In the genomic region with DNA sequence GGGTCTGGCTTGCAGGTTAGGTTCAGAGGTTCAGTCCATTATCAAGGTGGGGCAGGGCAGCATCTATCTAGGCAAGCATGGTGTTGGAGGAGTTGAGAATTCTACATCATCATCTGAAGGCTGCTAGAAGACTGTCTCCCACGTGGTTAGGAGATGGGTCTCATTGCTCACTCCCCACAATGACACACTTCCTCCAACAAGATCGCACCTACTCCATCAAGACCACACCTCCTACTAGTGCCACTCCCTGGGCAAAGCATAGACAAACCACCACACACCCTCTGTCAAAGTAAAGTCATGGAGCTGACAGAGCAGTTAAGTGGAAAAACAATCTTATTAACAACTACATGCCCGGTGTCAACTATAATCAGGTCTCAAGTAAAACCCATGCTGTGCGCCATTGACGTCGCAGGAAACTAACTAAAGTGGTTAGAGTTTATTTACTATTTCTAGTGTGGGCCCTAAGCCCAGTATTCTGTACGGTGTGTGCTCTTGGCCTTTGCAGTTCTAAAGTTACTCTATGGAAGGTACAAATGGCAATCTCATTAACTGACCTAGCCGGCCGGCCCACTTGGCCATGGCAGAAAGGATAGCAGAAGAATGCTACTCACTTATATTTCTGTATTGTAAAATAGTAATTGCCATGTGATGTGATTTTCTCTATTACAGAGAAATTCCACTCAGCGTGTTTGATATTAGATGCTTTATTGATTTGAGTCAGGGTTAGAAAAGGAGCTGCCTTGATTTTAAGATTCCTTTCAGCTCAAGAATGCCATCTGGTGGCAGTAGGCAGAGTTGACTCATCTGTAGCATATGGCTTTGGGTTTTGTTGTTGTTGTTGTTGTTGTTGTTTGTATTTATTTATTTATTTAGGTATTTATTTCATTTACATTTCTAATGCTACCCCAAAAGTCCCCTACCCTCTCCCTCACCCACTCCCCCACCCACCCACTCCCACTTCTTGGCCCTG, we compare ENCODE assay signal across 10 mouse cellular contexts. TPM values are rescaled to one million over a fixed set of nuclear protein-coding genes. Genes with fewer than 3 reads are reported as not detected.
A peak's percentile ranks its signal among the peaks of the same experiment; 100 is the strongest.
DNase-seq lines count a peak whose midpoint lies in the region; ATAC-seq and TF ChIP-seq lines count a peak whose summit lies in the region.
"Had no signal": no experiment of that assay in that cellular context is flagged by ENCODE, and none has a peak within 500 bp of the region (broad histone marks: within the 10 kb centered on the region; RNA-seq: fewer than 3 reads in every experiment).

No protein-coding gene starts in this region.

- TF ChIP-seq EP300 in lung, postnatal 0 days (IDR thresholded peaks at IDR 0.05): no peak

- whole genome bisulfite sequencing in kidney, postnatal 0 days: 85% methylated on average over 10 of the region's 10 CpGs
- 90% methylated on average over 10 of the region's 10 CpGs for WGBS in kidney, embryonic 16.5 days
- WGBS in lung, postnatal 0 days: 83% methylated on average over 10 of the region's 10 CpGs

- DNase-seq in kidney, postnatal 0 days (ENCODE audit: low spot score): peak; percentile 66
- peak; percentile 36 for DNase-seq in ZHBTc4 (ENCODE audit: low read depth, low spot score)
- DNase-seq in embryo, embryonic 11 days: peak; percentile 29
- DNase-seq in lung, postnatal 0 days (ENCODE audit: low spot score): peak; percentile 61
- no peak for DNase-seq in urinary bladder, postnatal 10 days (ENCODE audit: low spot score)
- DNase-seq in urinary bladder, adult 2 months (ENCODE audit: low spot score): no peak

- H3K27me3 ChIP-seq in kidney, postnatal 0 days (ENCODE audit: insufficient read depth, low read length): no peaks in the 10 kb centered on the region
- no peaks in the 10 kb centered on the region for H3K27me3 ChIP-seq in kidney, embryonic 16.5 days (ENCODE audit: insufficient read depth, low read length)
- no peaks in the 10 kb centered on the region for H3K27me3 ChIP-seq in E14TG2a.4 (ENCODE audit: insufficient read depth, low read length)
- H3K27me3 ChIP-seq in lung, postnatal 0 days (replicated peaks; ENCODE audit: insufficient read depth, low read length): no peaks in the 10 kb centered on the region
- H3K27me3 ChIP-seq: limb, embryonic 15.5 days; stomach, embryonic 15.5 days had no signal

- no peaks in the 10 kb centered on the region for H3K4me1 ChIP-seq in kidney, postnatal 0 days (replicated peaks; ENCODE audit: insufficient read depth, low read length)
- H3K4me1 ChIP-seq in kidney, embryonic 16.5 days (ENCODE audit: insufficient read depth, low read length): no peaks in the 10 kb centered on the region
- H3K4me1 ChIP-seq in E14TG2a.4 (replicated peaks; ENCODE audit: low read depth, low read length): peaks cover 27% of the 10 kb centered on the region
- H3K4me1 ChIP-seq in lung, postnatal 0 days (ENCODE audit: insufficient read depth, low read depth, low read length): no peaks in the 10 kb centered on the region
- H3K4me1 ChIP-seq: limb, embryonic 15.5 days; stomach, embryonic 15.5 days had no signal

- peak; percentile 82 for TF ChIP-seq CTCF in kidney, postnatal 0 days (IDR thresholded peaks at IDR 0.05; ENCODE audit: low read depth)
- peak; percentile 64 for TF ChIP-seq CTCF in E14TG2a.4 (conservative IDR thresholded peaks at IDR 0.05; ENCODE audit: low read length)
- peak; percentile 85 for TF ChIP-seq CTCF in lung, postnatal 0 days (IDR thresholded peaks at IDR 0.05)

- no peak overlapping the region for H3K27ac ChIP-seq in kidney, postnatal 0 days
- no peak overlapping the region for H3K27ac ChIP-seq in kidney, embryonic 16.5 days (ENCODE audit: low read length)
- H3K27ac ChIP-seq in lung, postnatal 0 days (ENCODE audit: low read length): no peak overlapping the region
- H3K27ac ChIP-seq: limb, embryonic 15.5 days; stomach, embryonic 15.5 days had no signal

- peaks cover 4% of the 10 kb centered on the region; the same call in 1 of the 2 replicates for H3K36me3 ChIP-seq in kidney, postnatal 0 days (ENCODE audit: insufficient read depth, low read length)
- peaks cover 22% of the 10 kb centered on the region for H3K36me3 ChIP-seq in kidney, embryonic 16.5 days (ENCODE audit: insufficient read depth, low read length)
- H3K36me3 ChIP-seq in E14TG2a.4 (ENCODE audit: insufficient read depth, low read length): peaks cover 58% of the 10 kb centered on the region
- H3K36me3 ChIP-seq in lung, postnatal 0 days (ENCODE audit: insufficient read depth, low read length): 0 out of 2 replicates have a peak, but pooled peaks cover 3% of the 10 kb centered on the region

- H3K4me2 ChIP-seq in kidney, postnatal 0 days (ENCODE audit: low read length): no peak overlapping the region
- H3K4me2 ChIP-seq in kidney, embryonic 16.5 days (replicated peaks; ENCODE audit: low read depth, low read length): no peak overlapping the region
- H3K4me2 ChIP-seq in lung, postnatal 0 days (replicated peaks; ENCODE audit: low read depth, low read length): no peak overlapping the region
- H3K4me2 ChIP-seq: limb, embryonic 15.5 days; stomach, embryonic 15.5 days had no signal

- ATAC-seq in kidney, postnatal 0 days (replicated peaks; ENCODE audit: low FRiP score, low read depth): no peak
- no peak for ATAC-seq in kidney, embryonic 16.5 days (ENCODE audit: low FRiP score, low TSS enrichment)
- ATAC-seq in lung, postnatal 0 days: no peak

- no peak overlapping the region for H3K9ac ChIP-seq in kidney, postnatal 0 days (ENCODE audit: low read depth, low read length)
- H3K9ac ChIP-seq in kidney, embryonic 16.5 days (replicated peaks; ENCODE audit: low read length): no peak overlapping the region
- H3K9ac ChIP-seq in lung, postnatal 0 days (replicated peaks; ENCODE audit: low read depth): no peak overlapping the region
- H3K9ac ChIP-seq: limb, embryonic 15.5 days; stomach, embryonic 15.5 days had no signal

- H3K9me3 ChIP-seq in kidney, postnatal 0 days (replicated peaks; ENCODE audit: low read length): no peaks in the 10 kb centered on the region
- no peaks in the 10 kb centered on the region for H3K9me3 ChIP-seq in kidney, embryonic 16.5 days (ENCODE audit: low read length)
- H3K9me3 ChIP-seq in E14TG2a.4 (ENCODE audit: low read length): no peaks in the 10 kb centered on the region
- no peaks in the 10 kb centered on the region for H3K9me3 ChIP-seq in lung, postnatal 0 days (ENCODE audit: low read length)
- H3K9me3 ChIP-seq: limb, embryonic 15.5 days; stomach, embryonic 15.5 days had no signal

- H3K4me3 ChIP-seq in kidney, postnatal 0 days (replicated peaks; ENCODE audit: low read depth, low read length): no peak overlapping the region
- H3K4me3 ChIP-seq in kidney, embryonic 16.5 days (ENCODE audit: low read length): no peak overlapping the region
- no peak overlapping the region for H3K4me3 ChIP-seq in E14TG2a.4 (replicated peaks; ENCODE audit: low read length)
- H3K4me3 ChIP-seq in lung, postnatal 0 days (ENCODE audit: low read depth, low read length): no peak overlapping the region
- H3K4me3 ChIP-seq: limb, embryonic 15.5 days; stomach, embryonic 15.5 days had no signal

RNA-seq across cellular contexts. Expression of a gene that starts 15.3 kb away (rescaled TPM):
- polyA plus RNA-seq in kidney, postnatal 0 days (2015; fragmentation: Nextera tagmentation; extraction: Ambion mirVana): 17.9 and 18.8 TPM in 2 replicates
- 28.0 and 33.9 TPM in 2 replicates for polyA plus RNA-seq in kidney, embryonic 16.5 days (2015; fragmentation: Nextera tagmentation; extraction: Ambion mirVana)
- 15.4 and 17.5 TPM in 2 replicates for polyA plus RNA-seq in lung, postnatal 0 days (2015; fragmentation: Nextera tagmentation; extraction: Ambion mirVana)
- polyA plus RNA-seq in urinary bladder, adult 2 months (2012; rRNA removed): 27.1 and 41.0 TPM in 2 replicates

RNA-seq across cellular contexts. Expression of a gene that starts 29.2 kb away (rescaled TPM):
- polyA plus RNA-seq in kidney, postnatal 0 days (2015; fragmentation: Nextera tagmentation; extraction: Ambion mirVana): 0.92 and 1.4 TPM in 2 replicates
- polyA plus RNA-seq in kidney, embryonic 16.5 days (2015; fragmentation: Nextera tagmentation; extraction: Ambion mirVana): 0.75 and 0.76 TPM in 2 replicates
- 0.53 and 0.98 TPM in 2 replicates for polyA plus RNA-seq in lung, postnatal 0 days (2015; fragmentation: Nextera tagmentation; extraction: Ambion mirVana)
- polyA plus RNA-seq in urinary bladder, adult 2 months (2012; rRNA removed): 35.5 and 39.2 TPM in 2 replicates

RNA-seq across cellular contexts. Expression of a gene that starts 32.4 kb away (rescaled TPM):
- 0.50 and 0.53 TPM in 2 replicates for polyA plus RNA-seq in kidney, postnatal 0 days (2015; fragmentation: Nextera tagmentation; extraction: Ambion mirVana)
- 0.54 and 0.74 TPM in 2 replicates for polyA plus RNA-seq in kidney, embryonic 16.5 days (2015; fragmentation: Nextera tagmentation; extraction: Ambion mirVana)
- 4.7 and 6.8 TPM in 2 replicates for polyA plus RNA-seq in lung, postnatal 0 days (2015; fragmentation: Nextera tagmentation; extraction: Ambion mirVana)
- 0.04 and 0.21 TPM in 2 replicates for polyA plus RNA-seq in urinary bladder, adult 2 months (2012; rRNA removed)

Comparison
In these comparisons a context has a peak if more than half of its experiments do, and no peak if none do; other contexts are left out.
1. DNase-seq: peak in kidney, postnatal 0 days (single experiment), ZHBTc4 (single experiment), embryo, embryonic 11 days (single experiment) and lung, postnatal 0 days (single experiment); none in urinary bladder, postnatal 10 days (single experiment) and urinary bladder, adult 2 months (single experiment).
2. RNA of a gene that starts 29.2 kb away (polyA plus RNA-seq): 35.5 to 39.2 TPM in urinary bladder, adult 2 months; 0.92 to 1.4 TPM in kidney, postnatal 0 days, 0.75 to 0.76 TPM in kidney, embryonic 16.5 days and 0.53 to 0.98 TPM in lung, postnatal 0 days; every median in the first group is over 10 times any median in the second.
3. Peak in every context shown above with its lines, with median percentiles within 50 percentile points of each other: CTCF ChIP-seq.